Mouse (Mus musculus) layer of hippocampus, adult 2 months (tissue): ENCODE results near the gene Tmem242. TPM values are rescaled to one million over a fixed set of nuclear protein-coding genes. Genes with fewer than 3 reads are reported as not detected.
A peak's percentile ranks its signal among the peaks of the same experiment; 100 is the strongest.

Source experiments
- DNase-seq, 2 experiments: peaks; one replicate each; pipeline ENCODE4 v3.0.0; 2022; ENCODE audit warnings: low spot score in 2 of 2
- H3K27ac ChIP-seq: fragments of 200-600 bp; 2 replicates; pipeline ENCODE4 v1.8.1; 2022
- H3K4me3 ChIP-seq: fragments of 200-600 bp; 2 replicates; pipeline ENCODE4 v1.8.1; 2022; ENCODE audit warnings: mild to moderate bottlenecking
- CTCF ChIP-seq: fragments of 200-600 bp; conservative IDR thresholded peaks from 2 replicates; pipeline ENCODE4 v1.8.1; 2022; ENCODE audit warnings: antibody characterized with exemption, mild to moderate bottlenecking, moderate library complexity
- total RNA-seq, 2 experiments: library from RNA; stranded (reverse); gene quantifications; 2 replicates each; pipeline ENCODE4 v1.2.3; 2021

Tmem242 gene
- total RNA-seq, 2 experiments from 2014 or later = 75.2 to 77.0 TPM

DNA sequence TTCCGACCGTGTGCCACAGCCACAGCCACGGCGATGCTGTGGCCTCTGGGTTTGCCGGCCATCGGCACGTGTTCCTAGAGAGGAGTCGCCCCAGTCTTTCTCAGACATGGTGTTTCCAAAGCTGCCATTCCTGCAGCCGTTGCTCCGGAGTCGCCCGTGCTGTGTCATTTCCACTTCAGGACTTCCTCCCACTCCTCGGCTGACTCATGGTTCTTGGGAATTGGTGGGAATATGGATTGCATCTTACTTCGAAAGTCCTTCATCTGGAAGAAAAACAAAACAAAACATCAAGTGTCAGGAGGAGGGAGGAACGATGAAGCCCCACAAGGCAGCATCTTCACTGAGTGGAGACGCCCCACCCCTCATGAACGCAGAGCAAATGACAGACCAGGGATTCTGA is 28.9 kb downstream of the Tmem242 start:
- DNase-seq = no peak
- no peak for TF ChIP-seq CTCF
- Histone ChIP-seq H3K4me3 (no peak overlapping the region), H3K27ac (no peak overlapping the region)

DNA sequence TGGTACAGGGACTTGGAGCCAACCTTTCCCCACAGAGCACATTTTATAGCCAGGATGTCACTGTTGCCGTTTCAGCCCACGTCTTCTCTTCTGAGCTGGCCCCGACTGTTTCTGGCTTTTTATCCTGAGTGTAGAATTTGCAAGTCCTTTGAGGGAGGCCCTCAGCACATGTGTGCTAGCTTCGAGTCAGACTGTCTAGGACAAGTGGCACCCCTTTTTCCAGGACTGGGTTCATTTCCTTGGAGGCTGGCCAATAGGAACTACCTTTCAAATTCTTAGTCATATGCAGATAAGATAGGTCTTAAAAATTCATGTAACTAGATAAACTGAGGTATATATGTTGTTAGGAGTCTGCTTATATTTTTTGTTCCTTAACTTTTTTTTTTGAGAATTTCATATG is 29.7 kb downstream of the Tmem242 start:
- H3K27ac ChIP-seq = no peak overlapping the region
- no peak overlapping the region for H3K4me3 ChIP-seq
- TF ChIP-seq CTCF = no peak
- DNase-seq = no peak

DNA sequence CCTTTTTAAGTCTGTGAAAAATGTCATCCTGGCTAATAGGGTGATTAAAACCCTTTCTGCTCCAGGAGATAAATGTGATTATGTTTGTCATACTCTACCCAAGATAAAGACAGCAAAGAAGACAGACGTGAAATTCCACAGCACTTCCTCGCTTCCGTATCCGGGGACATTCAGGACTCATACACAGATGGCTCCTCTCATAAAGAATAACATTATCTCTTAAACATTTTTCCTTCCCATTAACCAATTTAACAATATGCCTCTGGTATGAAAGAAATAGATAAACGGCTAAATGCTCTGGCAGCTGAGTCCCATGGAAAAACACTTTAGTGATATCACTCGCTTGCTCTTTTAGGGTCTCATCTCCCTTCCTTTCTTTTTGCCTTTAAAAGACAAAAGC is 33.0 kb downstream of the Tmem242 start:
- H3K27ac ChIP-seq = peak overlapping the region; percentile 12; the same call in 1 of the 2 replicates
- TF ChIP-seq CTCF = no peak

DNA sequence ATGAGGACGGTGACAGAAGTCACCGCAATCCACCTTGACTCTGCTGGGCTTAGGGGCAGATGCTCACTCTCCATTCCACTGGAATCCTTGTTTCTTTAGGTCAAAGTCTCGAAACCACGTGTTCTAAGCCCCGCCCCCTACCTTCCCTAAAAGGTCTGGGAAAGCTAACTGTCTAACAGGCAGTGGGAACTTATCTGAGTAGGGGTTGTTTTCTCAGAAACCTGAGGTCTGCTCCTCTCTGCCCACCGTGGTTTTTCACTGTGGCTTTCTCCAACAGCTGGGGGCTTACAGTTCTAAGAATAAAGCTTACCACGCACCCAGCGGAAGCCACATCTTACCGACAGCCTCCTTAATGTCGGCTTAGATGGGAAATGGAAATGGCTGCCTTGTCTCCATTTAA is 33.5 kb downstream of the Tmem242 start:
- TF ChIP-seq CTCF = no peak
- Histone ChIP-seq H3K27ac (peak overlapping the region; percentile 12; the same call in 1 of the 2 replicates), H3K4me3 (no peak overlapping the region)
- DNase-seq = no peak

More for the DNA sequence above, 33.0 kb downstream of the Tmem242 start:
- DNase-seq = no peak
- no peak overlapping the region for H3K4me3 ChIP-seq

DNA sequence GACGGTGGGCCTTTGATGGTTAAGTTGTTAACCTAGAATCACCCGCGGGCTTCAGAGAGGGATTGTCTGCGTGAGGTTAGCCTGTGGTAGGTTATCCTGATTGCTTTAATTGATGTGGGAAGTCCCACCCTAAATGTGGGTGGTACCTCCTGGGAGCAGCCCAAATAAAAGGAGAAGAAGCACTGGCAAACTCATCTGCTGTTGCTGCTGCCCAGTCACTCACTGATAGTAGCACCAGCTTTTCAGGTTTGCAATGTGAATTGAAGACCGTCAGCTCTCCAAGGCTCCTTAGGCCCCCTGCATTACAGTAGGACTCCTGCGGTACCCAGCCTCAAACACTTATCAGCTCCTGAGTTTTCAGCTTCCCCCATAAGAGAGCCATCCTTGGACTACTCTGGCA is 36.2 kb downstream of the Tmem242 start:
- no peak for TF ChIP-seq CTCF
- no peak for DNase-seq
- H3K27ac ChIP-seq = no peak overlapping the region
- H3K4me3 ChIP-seq = no peak overlapping the region

DNA sequence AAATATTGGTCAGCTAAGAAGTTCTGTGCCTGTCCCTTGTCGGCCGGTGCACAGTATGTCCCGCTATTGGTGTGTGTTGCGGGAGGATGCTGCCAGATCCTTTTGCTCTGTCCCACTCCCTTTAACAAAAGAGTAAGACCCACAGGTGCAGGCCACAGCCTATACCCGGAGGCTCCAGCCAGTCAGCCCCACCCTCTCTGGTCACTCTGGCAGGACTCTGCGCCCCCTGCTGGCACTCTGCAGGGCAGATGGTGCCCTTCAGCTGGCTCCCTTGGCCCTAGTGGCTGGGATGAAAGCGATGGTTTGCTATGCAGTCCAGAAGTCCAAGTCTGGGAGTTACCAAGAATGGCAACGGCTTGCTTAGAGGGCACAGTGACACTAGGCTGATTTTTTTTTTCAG is 37.4 kb downstream of the Tmem242 start:
- DNase-seq = peak; percentile 68 to 69
- no peak overlapping the region for H3K4me3 ChIP-seq
- peak; percentile 82 for TF ChIP-seq CTCF
- no peak overlapping the region for H3K27ac ChIP-seq

DNA sequence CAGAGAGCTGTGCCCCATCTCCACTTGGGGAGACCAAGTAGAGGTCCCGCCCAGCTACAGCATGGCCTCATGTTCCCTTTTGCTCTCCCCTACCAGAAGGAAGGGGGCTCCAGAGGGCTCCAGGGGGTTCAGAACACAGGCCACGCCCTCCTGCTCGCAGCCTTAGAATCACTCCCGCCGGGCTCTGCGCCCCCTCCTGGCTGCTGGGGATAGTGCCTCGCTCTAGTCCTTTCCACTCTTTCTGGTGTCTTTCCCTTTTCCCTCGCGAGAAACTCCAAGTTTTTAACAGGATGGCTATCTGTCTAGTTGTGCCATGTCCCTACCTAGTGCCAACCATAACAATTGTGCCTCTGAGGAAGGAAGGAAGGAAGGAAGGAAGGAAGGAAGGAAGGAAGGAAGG is 38.0 kb downstream of the Tmem242 start:
- Histone ChIP-seq H3K4me3 (no peak overlapping the region), H3K27ac (no peak overlapping the region)
- TF ChIP-seq CTCF = peak; percentile 83
- DNase-seq = peak in 1 of 2 experiments; percentile 79

DNA sequence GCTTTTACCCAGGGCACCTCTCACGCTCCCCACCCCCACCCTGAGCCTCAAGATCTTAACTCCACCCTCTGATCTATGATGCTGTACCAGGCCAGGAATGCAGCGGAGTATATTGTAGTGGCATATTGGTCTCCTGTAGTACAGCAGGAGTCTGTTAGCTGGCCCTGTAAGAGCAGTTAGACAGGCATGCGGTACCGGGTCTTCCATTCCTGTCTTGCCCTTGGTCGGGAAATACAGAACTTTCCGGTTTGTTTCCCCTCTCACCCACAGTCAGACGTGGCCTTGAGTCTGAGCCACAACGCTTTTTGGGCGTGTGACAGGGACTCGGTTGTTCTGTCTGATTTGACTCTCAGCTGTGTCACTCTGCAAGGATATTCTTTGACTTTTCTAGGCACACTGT is 38.8 kb downstream of the Tmem242 start:
- no peak for DNase-seq
- no peak overlapping the region for H3K4me3 ChIP-seq
- H3K27ac ChIP-seq = no peak overlapping the region
- TF ChIP-seq CTCF = no peak

DNA sequence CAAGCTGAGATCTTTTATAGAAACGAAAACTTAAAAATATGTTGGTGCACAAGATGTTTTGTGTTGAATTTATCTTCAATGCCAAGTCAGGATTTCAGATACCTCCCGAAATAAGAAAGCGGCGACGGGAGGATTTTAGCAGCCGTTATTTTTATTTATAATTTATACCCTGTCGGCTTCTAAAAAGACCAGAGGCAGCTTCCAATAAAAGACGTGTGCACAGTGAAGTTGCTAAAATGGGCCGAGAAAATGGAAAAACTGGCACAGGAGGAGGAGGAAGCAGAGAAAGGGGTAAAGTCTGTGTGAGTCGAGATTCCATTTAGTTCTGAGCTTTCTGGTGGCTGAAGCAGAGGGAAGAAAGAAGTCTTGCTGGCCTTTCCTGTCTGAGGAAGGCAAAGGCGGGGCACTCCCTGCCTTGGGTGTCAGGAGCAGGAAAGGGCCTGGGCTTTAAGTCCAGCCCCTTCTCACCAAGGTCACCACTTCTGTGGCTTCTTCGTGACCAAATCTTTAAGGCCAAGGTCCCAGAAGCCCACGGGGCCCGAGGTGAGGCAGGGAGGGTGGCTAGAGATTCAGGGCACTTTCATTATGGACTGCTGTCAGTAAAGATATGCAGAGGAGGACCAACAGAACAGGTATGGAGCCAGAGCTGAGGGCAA is 39.5 kb downstream of the Tmem242 start:
- no peak for DNase-seq
- TF ChIP-seq CTCF = no peak
- no peak overlapping the region for H3K27ac ChIP-seq
- H3K4me3 ChIP-seq = no peak overlapping the region

DNA sequence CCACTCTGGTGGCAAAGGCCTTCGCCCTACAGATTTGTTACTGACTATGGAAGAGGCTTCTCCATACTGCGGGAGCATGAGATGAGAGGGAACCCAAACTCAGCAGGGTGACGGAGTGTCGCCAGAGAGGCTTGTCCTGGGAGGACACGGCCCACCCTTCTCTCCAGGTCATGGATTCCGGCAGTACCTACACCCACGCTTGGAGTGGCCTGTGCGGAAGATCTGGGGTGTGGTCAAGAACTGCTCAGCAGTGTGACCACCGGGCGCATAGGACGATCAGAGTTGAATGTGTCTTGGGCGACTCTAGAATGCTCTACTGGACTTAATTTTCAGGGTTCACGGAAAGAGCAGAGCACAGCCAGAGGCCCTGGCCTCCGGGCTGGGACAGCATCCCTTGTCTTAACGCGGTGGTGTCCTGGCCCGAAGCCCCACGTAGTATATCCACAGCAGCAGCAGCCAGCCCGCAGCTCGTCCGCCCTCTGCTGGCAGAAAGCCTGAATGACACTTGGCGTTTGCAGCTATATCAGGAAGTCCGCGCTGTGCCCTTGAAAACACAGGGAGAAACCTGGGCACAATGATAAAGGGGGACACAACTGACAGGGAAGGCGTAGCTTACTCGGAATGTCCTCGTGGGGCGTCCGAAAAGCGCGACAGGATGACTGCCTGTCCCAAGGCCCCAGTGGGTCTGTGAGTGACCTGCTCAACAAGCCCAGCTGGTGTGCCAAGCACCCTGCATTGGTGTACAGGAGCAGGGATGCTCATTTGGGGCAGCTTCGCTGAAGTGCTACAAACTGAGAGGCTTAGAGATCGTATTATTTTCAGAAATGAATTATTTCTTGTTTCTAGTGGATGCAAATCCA is 42.7 kb downstream of the Tmem242 start:
- peak; percentile 99 for TF ChIP-seq CTCF
- Histone ChIP-seq H3K27ac (peak overlapping the region; percentile 49; the same call in 1 of the 2 replicates), H3K4me3 (peak overlapping the region; percentile 29; the same call in 1 of the 2 replicates)
- peak; percentile 79 to 92 for DNase-seq

DNA sequence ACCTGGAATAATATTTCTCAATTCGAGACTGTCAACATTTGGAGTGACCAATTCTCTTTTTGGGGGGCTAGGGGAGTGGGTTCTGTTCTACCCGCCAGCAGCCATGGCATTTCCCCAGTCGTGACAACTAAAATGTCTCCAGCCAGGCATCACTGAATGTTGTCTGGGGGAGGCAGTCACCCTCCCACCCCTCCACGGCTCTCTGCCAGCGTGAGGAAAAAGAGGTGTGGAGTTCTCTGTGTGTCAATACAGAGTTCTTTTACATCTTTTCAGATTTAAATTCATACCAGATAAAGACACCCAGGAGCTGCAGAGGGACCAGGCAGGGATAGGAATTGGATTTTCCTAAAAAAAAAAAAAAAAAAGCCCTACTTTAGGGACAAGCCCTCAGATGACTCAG is 43.8 kb downstream of the Tmem242 start:
- no peak for DNase-seq
- Histone ChIP-seq H3K27ac (no peak overlapping the region), H3K4me3 (no peak overlapping the region)
- no peak for TF ChIP-seq CTCF

DNA sequence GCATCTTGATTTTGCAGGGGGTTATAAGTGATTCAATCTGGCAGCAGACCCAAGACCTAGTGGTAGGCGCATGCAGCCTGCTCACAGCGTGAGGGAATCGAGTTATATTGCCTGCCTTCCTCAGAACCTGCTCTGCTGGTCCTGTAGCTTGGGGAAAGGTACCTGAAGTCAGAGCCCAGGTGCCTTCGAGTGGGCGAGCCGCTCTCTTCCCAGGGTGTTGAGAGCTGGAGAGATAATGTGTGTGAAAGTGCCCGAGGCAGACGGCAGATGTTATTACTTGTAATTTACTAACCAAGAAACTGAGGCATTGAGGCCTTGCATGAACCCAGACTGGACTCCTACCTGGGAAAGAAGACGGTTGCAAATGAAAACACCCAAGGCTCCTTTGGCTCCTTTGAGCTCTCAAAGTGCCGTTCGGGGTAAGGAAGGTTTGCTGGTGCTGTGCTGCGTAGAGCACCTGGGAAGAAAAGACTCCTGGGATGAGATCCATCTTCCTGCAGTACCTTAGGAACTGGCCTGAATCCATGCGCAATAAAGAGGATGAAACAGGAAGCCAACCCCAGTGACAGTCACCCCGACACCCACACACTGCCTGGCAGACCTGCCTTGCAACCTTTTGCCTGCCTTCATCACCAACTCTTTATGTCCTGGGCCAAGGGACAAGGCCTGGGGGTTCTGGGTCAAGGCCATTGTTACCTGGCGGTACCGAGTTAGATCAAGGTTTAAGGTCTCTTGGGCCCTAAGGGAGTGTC is 44.4 kb downstream of the Tmem242 start:
- TF ChIP-seq CTCF = no peak
- H3K4me3 ChIP-seq = no peak overlapping the region
- no peak for DNase-seq
- no peak overlapping the region for H3K27ac ChIP-seq

DNA sequence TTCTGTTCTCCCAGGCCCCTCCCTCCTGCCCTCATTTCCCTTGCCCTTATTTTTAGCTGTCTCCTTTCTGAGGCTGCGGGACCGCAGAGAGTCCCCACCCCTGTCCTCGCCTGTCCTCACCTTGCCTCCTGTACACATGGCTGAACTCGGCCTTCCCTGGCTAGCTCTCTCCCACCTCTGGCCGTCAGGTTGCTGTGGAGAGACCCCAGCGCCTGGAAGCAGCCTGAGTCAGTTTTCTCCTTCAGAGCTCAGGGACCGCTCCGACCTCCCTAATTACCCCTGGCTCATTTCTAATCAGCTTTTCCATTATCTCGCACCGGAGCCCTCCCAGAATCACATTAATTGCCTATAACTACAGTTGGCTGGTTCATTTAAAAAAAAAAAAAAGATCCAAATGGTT is 49.4 kb downstream of the Tmem242 start:
- no peak for DNase-seq
- no peak overlapping the region for H3K27ac ChIP-seq
- TF ChIP-seq CTCF = no peak

More for the DNA sequence above, 49.4 kb downstream of the Tmem242 start:
- no peak overlapping the region for H3K4me3 ChIP-seq
